Mouse (Mus musculus) testis, postnatal 10 days (tissue): ENCODE results near the gene Rdh9.
"Not testable (repeated sequence)": the region's sequence is repeated elsewhere in the genome, so short reads cannot be mapped to it uniquely, and the experiment has no call there.

Experiments
- DNase-seq: peaks from one replicate; pipeline ENCODE4 v3.0.0; 2021; ENCODE audit warnings: low spot score

Gene Rdh9

GRCm38 (mm10) chr10:127759181-127760110 is 16.7 kb upstream of the Rdh9 start, which contains the start of the genes Rdh1 and Rdh16f1:
Gene Rdh1, plus strand, starts transcription at chr10:127759721.
Gene Rdh16f1, plus strand, starts transcription at chr10:127759787.
- DNase-seq = peak; percentile 29

- peak; percentile 22 for DNase-seq
These were observed 13.3 kb upstream of the Rdh9 start for GRCm38 (mm10) chr10:127762926-127763325.

GRCm38 (mm10) chr10:127763914-127764680 is 12.1 kb upstream of the Rdh9 start:
- DNase-seq = peak; percentile 33

GRCm38 (mm10) chr10:127766564-127766963 is 9.6 kb upstream of the Rdh9 start:
- DNase-seq = peak; percentile 37

- DNase-seq = not testable (repeated sequence)
These were observed 6.1 kb downstream of the Rdh9 start for GRCm38 (mm10) chr10:127782321-127782720.

- not testable (repeated sequence) for DNase-seq
These were observed 9.2 kb downstream of the Rdh9 start for GRCm38 (mm10) chr10:127785411-127785810.

GRCm38 (mm10) chr10:127799295-127799694 is 23.1 kb downstream of the Rdh9 start:
- DNase-seq = no peak

- DNase-seq = no peak
These were observed 24.7 kb downstream of the Rdh9 start, which contains the start of gene Rdh16 for GRCm38 (mm10) chr10:127800891-127801290. Gene Rdh16, plus strand, starts transcription at chr10:127801152.

GRCm38 (mm10) chr10:127801612-127802011 is 25.4 kb downstream of the Rdh9 start:
- DNase-seq = no peak

GRCm38 (mm10) chr10:127802236-127802635 is 26.1 kb downstream of the Rdh9 start:
- DNase-seq = no peak

- DNase-seq = no peak
These were observed 28.2 kb downstream of the Rdh9 start for GRCm38 (mm10) chr10:127804416-127804815.

GRCm38 (mm10) chr10:127815888-127816287 is 39.7 kb downstream of the Rdh9 start:
- no peak for DNase-seq

GRCm38 (mm10) chr10:127817268-127817910 is 41.2 kb downstream of the Rdh9 start:
- not testable (repeated sequence) for DNase-seq

GRCm38 (mm10) chr10:127821806-127822205 is 45.6 kb downstream of the Rdh9 start:
- not testable (repeated sequence) for DNase-seq

- peak; percentile 46 for DNase-seq
These were observed 49.2 kb downstream of the Rdh9 start for GRCm38 (mm10) chr10:127825386-127825785.

- DNase-seq = no peak
These were observed 52.9 kb downstream of the Rdh9 start for GRCm38 (mm10) chr10:127829121-127829520.

- not testable (repeated sequence) for DNase-seq
These were observed 58.0 kb downstream of the Rdh9 start for GRCm38 (mm10) chr10:127834186-127834585.

GRCm38 (mm10) chr10:127835292-127835691 is 59.1 kb downstream of the Rdh9 start:
- DNase-seq = no peak

- not testable (repeated sequence) for DNase-seq
These were observed 61.6 kb downstream of the Rdh9 start for GRCm38 (mm10) chr10:127837793-127838192.

- no peak for DNase-seq
These were observed 62.4 kb downstream of the Rdh9 start for GRCm38 (mm10) chr10:127838539-127838938.

GRCm38 (mm10) chr10:127840776-127841175 is 64.6 kb downstream of the Rdh9 start:
- no peak for DNase-seq
